In the genomic region with DNA sequence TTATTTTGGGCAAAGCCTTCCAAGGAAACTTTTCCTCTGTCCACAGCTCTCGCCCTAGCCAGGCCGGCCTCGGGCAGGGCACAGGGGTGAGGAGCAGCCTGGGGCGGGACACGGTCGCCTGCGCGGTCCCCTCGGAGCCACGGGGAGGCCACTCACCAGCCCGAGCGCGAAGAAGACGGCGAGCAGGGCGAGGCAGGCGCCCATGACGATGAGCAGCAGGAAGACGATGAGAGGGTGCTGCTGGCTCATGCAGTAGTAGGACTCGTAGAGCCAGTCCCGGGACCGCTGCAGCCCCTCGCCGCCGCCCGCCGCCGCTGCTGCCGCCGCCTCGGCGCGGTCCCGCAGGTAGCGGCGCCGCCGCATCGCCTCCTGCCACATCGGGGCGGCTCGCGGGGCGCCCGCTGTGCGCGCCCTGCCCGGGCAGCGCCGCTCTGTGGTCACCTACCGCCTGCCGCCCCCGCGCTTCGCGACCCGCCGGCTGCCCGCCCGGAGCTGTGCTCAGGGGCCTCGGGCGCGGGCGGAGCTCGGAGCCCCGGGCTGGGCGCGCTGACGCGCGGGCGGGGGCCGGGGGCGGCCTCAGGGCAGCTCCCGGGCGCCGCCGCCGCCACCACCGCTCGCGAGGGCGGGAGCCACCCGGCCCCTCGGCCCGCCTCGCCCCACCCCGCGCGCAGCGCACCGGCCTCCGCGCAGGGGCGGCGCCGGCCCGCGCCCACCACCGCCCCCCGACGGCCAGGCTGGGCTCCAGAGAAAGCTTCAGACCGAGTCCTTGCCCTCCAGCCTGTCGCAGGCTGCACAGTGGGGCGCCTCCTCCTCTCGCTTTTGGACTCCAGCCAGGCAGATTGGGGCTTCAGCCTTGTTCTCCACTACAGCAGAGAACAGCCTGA, we compare ENCODE assay signal across 8 mouse cellular contexts. TPM values are rescaled to one million over a fixed set of nuclear protein-coding genes. Genes with fewer than 3 reads are reported as not detected.
A peak's percentile ranks its signal among the peaks of the same experiment; 100 is the strongest.
DNase-seq lines count a peak whose midpoint lies in the region; ATAC-seq and TF ChIP-seq lines count a peak whose summit lies in the region.

A gene (minus strand): TSS at position 624 of the 884 bp plus-strand sequence.

- intact Hi-C loops in left cerebral cortex, postnatal 14 days (cut with DNase I), result loop anchor here (2.0 to 5.0 kb wide), 3 partner anchors 377 to 462 kb away; no protein-coding TSS in a partner anchor

- TF ChIP-seq POLR2A in ES-Bruce4 (IDR thresholded peaks at IDR 0.05; ENCODE audit: insufficient read depth, low read length), result no peak

- under 1% methylated on average over 87 of the region's 106 CpGs for WGBS in forebrain, embryonic 15.5 days
- 1% methylated on average over 103 of the region's 106 CpGs for WGBS in stomach, embryonic 15.5 days

- peak; percentile 78 for ATAC-seq in forebrain, embryonic 15.5 days (replicated peaks)
- ATAC-seq in hematopoietic stem cell, adult 5-6 weeks (replicated peaks in 1 of 2; ENCODE audit: insufficient read depth in 1 of 2, low FRiP score in 2 of 2, low TSS enrichment in 1 of 2, low read depth in 1 of 2, poor library complexity in 2 of 2, severe bottlenecking in 2 of 2), result peak; percentile 58 to 60; a peak in 3 of 4 replicates
- peak; percentile 87 for ATAC-seq in stomach, embryonic 15.5 days (ENCODE audit: insufficient read depth, low FRiP score, low read depth)

- peak; percentile 3 for TF ChIP-seq CTCF in ES-Bruce4 (IDR thresholded peaks at IDR 0.05; ENCODE audit: low read depth, low read length)

- H3K4me3 ChIP-seq in ES-Bruce4 (ENCODE audit: low read depth, low read length), result peak within 1 kb of the TSS; percentile 77
- peak within 1 kb of the TSS; percentile 63 for H3K4me3 ChIP-seq in forebrain, embryonic 15.5 days
- peak within 1 kb of the TSS; percentile 65 for H3K4me3 ChIP-seq in stomach, embryonic 15.5 days (replicated peaks)

- H3K4me2 ChIP-seq in forebrain, embryonic 15.5 days (replicated peaks), result peak within 1 kb of the TSS; percentile 87
- H3K4me2 ChIP-seq in stomach, embryonic 15.5 days, result peak within 1 kb of the TSS; percentile 95

- H3K36me3 ChIP-seq in ES-Bruce4 (ENCODE audit: control insufficient read depth, insufficient read depth, low read length, poor library complexity, severe bottlenecking), result no peaks in the 10 kb centered on the region
- no peaks in the 10 kb centered on the region for H3K36me3 ChIP-seq in forebrain, embryonic 15.5 days
- H3K36me3 ChIP-seq in stomach, embryonic 15.5 days, result no peaks in the 10 kb centered on the region

- peaks cover 2% of the 10 kb centered on the region for H3K4me1 ChIP-seq in ES-Bruce4 (ENCODE audit: control insufficient read depth, insufficient read depth, low read length)
- H3K4me1 ChIP-seq in forebrain, embryonic 15.5 days, result peaks cover 30% of the 10 kb centered on the region
- peaks cover 14% of the 10 kb centered on the region; the same call in 1 of the 2 replicates for H3K4me1 ChIP-seq in stomach, embryonic 15.5 days

- peak within 1 kb of the TSS; percentile 73 for H3K9ac ChIP-seq in ES-Bruce4 (ENCODE audit: low read depth, poor library complexity, severe bottlenecking)
- peak within 1 kb of the TSS; percentile 65 for H3K9ac ChIP-seq in forebrain, embryonic 15.5 days (replicated peaks)
- peak within 1 kb of the TSS; percentile 50 for H3K9ac ChIP-seq in stomach, embryonic 15.5 days

- TF ChIP-seq EP300 in ES-Bruce4 (IDR thresholded peaks at IDR 0.05; ENCODE audit: insufficient read depth, low read depth, low read length), result no peak

- no peaks in the 10 kb centered on the region for H3K9me3 ChIP-seq in ES-Bruce4 (replicated peaks; ENCODE audit: control insufficient read depth, insufficient read depth, low read length, poor library complexity, severe bottlenecking)
- no peaks in the 10 kb centered on the region for H3K9me3 ChIP-seq in forebrain, embryonic 15.5 days
- H3K9me3 ChIP-seq in stomach, embryonic 15.5 days, result no peaks in the 10 kb centered on the region

- DNase-seq in adrenal gland, postnatal 10 days, result peak; percentile 54
- peak; percentile 66 to 67 for DNase-seq in left cerebral cortex, postnatal 14 days (ENCODE audit: low spot score in 2 of 2)
- DNase-seq in mesoderm, embryonic 11.5 days (ENCODE audit: low read depth, low spot score), result peak; percentile 61
- DNase-seq in spleen, postnatal 14 days (ENCODE audit: low spot score in 2 of 2), result no peak

- H3K27ac ChIP-seq in ES-Bruce4 (ENCODE audit: insufficient read depth, low read length), result no peak within 1 kb of the TSS
- H3K27ac ChIP-seq in forebrain, embryonic 15.5 days (replicated peaks), result peak within 1 kb of the TSS; percentile 16; the same call in 1 of the 2 replicates
- H3K27ac ChIP-seq in stomach, embryonic 15.5 days, result peak within 1 kb of the TSS; percentile 44; the same call in 1 of the 2 replicates

- peaks cover 5% of the 10 kb centered on the region; the same call in 1 of the 2 replicates for H3K27me3 ChIP-seq in ES-Bruce4 (ENCODE audit: control insufficient read depth, insufficient read depth, low read length, poor library complexity, severe bottlenecking)
- H3K27me3 ChIP-seq in forebrain, embryonic 15.5 days, result peaks cover 6% of the 10 kb centered on the region; the same call in 1 of the 2 replicates
- H3K27me3 ChIP-seq in stomach, embryonic 15.5 days (replicated peaks), result no peaks in the 10 kb centered on the region; the same call in 1 of the 2 replicates

RNA-seq across cellular contexts. Expression of the gene that starts here (rescaled TPM):
- polyA plus RNA-seq in ES-Bruce4 (2011; ENCODE audit: insufficient read depth, insufficient read length, low read depth, missing spikeins), result 2.2 and 2.3 TPM in 2 replicates
- 1 to 10 TPM; 2.0 to 3.7 TPM for total RNA-seq in adrenal gland, postnatal 10 days (2021)
- polyA plus RNA-seq in forebrain, embryonic 15.5 days (2015; fragmentation: Nextera tagmentation; extraction: Ambion mirVana), result 4.1 and 4.2 TPM in 2 replicates
- total RNA-seq in hematopoietic stem cell, adult 5-6 weeks (2017), result 0.31 TPM in 1 of 2 replicates, not detected in the other
- total RNA-seq in left cerebral cortex, postnatal 14 days (2021), result 100 to 1,000 TPM; 106 to 116 TPM
- polyA plus RNA-seq in stomach, embryonic 15.5 days (2015; fragmentation: Nextera tagmentation; extraction: Ambion mirVana), result 3.9 and 4.6 TPM in 2 replicates

Comparison
In these comparisons a context has a peak if more than half of its experiments do, and no peak if none do; other contexts are left out.
1. RNA of the gene that starts here (total RNA-seq): 106 to 116 TPM in left cerebral cortex, postnatal 14 days; 2.0 to 3.7 TPM in adrenal gland, postnatal 10 days and 0.31 TPM in hematopoietic stem cell, adult 5-6 weeks; every median in the first group is over 10 times any median in the second.
2. Peak in ATAC-seq in hematopoietic stem cell, adult 5-6 weeks; RNA of the gene not detected or under 1 TPM.
3. DNase-seq: peak in adrenal gland, postnatal 10 days (single experiment), left cerebral cortex, postnatal 14 days (2 of 2) and mesoderm, embryonic 11.5 days (single experiment); none in spleen, postnatal 14 days (0 of 2).
4. Peak in every context shown above with its lines, with median percentiles within 50 percentile points of each other: H3K4me3 ChIP-seq, H3K9ac ChIP-seq and ATAC-seq.